Mouse (Mus musculus): ENCODE measurements around the gene Vpreb1. TPM values are rescaled to one million over a fixed set of nuclear protein-coding genes. Genes with fewer than 3 reads are reported as not detected.

Gene Vpreb1
- polyA plus RNA-seq, 2 experiments: 3.8 to 4.0 TPM

DNA sequence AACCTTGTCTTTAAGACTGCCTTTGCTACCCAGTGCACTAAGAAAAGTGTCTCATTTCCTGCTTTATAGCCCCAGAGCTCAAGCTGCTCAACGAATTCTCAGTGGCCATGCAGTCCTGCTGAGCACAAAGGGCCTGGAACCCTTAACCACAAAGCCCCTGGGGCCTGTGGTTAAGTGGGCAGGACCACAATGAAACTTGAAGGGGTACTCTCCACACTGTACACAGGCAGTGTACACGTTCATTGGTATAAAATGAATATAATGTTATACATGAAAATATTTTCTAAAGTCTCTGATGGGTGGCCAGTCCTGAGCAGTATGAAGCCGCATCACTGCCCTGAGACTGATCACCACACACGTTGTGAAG is 25.4 kb upstream of the Vpreb1 start:
- peak; percentile 45 for ATAC-seq (ENCODE audit: low FRiP score, low read depth)
- H3K27ac ChIP-seq (replicated peaks; ENCODE audit: low read depth, low read length): 0 out of 2 replicates have a peak overlapping the region, but pooled peaks have one; percentile 35
- H3K9ac ChIP-seq (ENCODE audit: low read depth, low read length, severe bottlenecking): peak overlapping the region; percentile 69; the same call in 1 of the 2 replicates
- no peaks in the 10 kb centered on the region for H3K9me3 ChIP-seq (ENCODE audit: control insufficient read depth, low read length)
- H3K36me3 ChIP-seq (ENCODE audit: control insufficient read depth, insufficient read depth, low read length): peaks cover 29% of the 10 kb centered on the region
- peaks cover 7% of the 10 kb centered on the region; the same call in 1 of the 2 replicates for H3K4me1 ChIP-seq (ENCODE audit: control insufficient read depth, insufficient read depth, low read length)
- DNase-seq (ENCODE audit: low spot score): no peak
- no peak overlapping the region; the same call in 1 of the 2 replicates for H3K4me2 ChIP-seq (replicated peaks; ENCODE audit: low read depth, low read length, severe bottlenecking)
- no peak overlapping the region for H3K4me3 ChIP-seq (replicated peaks; ENCODE audit: low read length)
- H3K27me3 ChIP-seq (ENCODE audit: control insufficient read depth, insufficient read depth, low read length): no peaks in the 10 kb centered on the region
- no peak for TF ChIP-seq POLR2A (IDR thresholded peaks at IDR 0.05; ENCODE audit: borderline replicate concordance, extremely low read depth, insufficient read depth, insufficient read length)
- 19% methylated on average over 4 of the region's 4 CpGs for WGBS

DNA sequence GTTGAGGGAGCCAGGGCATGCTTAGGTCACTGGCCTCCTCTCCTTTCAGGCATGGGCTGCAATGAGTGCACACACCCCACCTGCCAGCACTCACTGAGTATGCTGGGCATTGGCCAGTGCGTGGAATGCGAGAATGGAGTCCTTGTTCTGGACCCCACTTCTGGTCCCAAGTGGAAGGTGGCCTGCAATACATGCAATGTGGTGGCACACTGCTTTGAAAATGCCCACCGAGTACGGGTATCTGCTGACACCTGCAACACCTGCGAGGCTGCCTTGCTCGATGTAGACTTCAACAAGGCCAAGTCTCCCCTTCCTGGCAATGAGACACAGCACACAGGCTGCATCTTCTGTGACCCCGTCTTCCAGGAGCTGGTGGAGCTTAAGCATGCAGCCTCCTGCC is 21.7 kb upstream of the Vpreb1 start:
- WGBS: 93% methylated on average over 7 of the region's 7 CpGs
- ATAC-seq (ENCODE audit: low FRiP score, low read depth): no peak
- H3K4me1 ChIP-seq (ENCODE audit: control insufficient read depth, insufficient read depth, low read length): peaks cover 3% of the 10 kb centered on the region; the same call in 1 of the 2 replicates
- H3K9ac ChIP-seq (ENCODE audit: low read depth, low read length, severe bottlenecking): no peak overlapping the region
- no peak overlapping the region for H3K27ac ChIP-seq (replicated peaks; ENCODE audit: low read depth, low read length)
- H3K4me3 ChIP-seq (replicated peaks; ENCODE audit: low read length): no peak overlapping the region
- H3K36me3 ChIP-seq (ENCODE audit: control insufficient read depth, insufficient read depth, low read length): peaks cover 62% of the 10 kb centered on the region
- no peak for DNase-seq (ENCODE audit: low spot score)
- no peak for TF ChIP-seq POLR2A (IDR thresholded peaks at IDR 0.05; ENCODE audit: borderline replicate concordance, extremely low read depth, insufficient read depth, insufficient read length)
- H3K9me3 ChIP-seq (ENCODE audit: control insufficient read depth, low read length): no peaks in the 10 kb centered on the region
- no peaks in the 10 kb centered on the region for H3K27me3 ChIP-seq (ENCODE audit: control insufficient read depth, insufficient read depth, low read length)
- H3K4me2 ChIP-seq (replicated peaks; ENCODE audit: low read depth, low read length, severe bottlenecking): no peak overlapping the region

DNA sequence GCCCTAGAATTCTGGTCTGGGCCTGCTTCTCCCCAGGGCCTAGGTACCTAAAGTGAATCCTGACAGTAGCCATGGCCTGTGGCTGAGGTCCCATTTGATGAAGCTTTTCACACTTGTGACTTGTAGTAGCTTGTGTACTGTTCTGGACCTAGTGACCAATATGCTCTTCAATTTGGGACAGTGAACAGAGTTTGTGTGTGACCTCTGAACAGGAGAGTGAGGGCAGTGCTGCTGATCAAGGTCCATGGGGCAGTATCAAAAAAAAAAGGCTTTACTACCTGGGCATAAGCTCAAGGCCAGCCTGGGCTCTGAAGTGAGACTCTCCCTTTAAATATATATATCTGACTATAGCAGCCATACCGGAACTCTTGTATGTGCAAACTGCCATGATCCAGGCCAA is 17.7 kb upstream of the Vpreb1 start:
- no peaks in the 10 kb centered on the region for H3K4me1 ChIP-seq (ENCODE audit: control insufficient read depth, insufficient read depth, low read length)
- DNase-seq (ENCODE audit: low spot score) (no peak), ATAC-seq (ENCODE audit: low FRiP score, low read depth) (no peak)
- peaks cover 99% of the 10 kb centered on the region for H3K36me3 ChIP-seq (ENCODE audit: control insufficient read depth, insufficient read depth, low read length)
- no peaks in the 10 kb centered on the region for H3K27me3 ChIP-seq (ENCODE audit: control insufficient read depth, insufficient read depth, low read length)
- no peak overlapping the region for H3K4me2 ChIP-seq (replicated peaks; ENCODE audit: low read depth, low read length, severe bottlenecking)
- no peak overlapping the region for H3K27ac ChIP-seq (replicated peaks; ENCODE audit: low read depth, low read length)
- H3K9ac ChIP-seq (ENCODE audit: low read depth, low read length, severe bottlenecking): no peak overlapping the region
- H3K9me3 ChIP-seq (ENCODE audit: control insufficient read depth, low read length): no peaks in the 10 kb centered on the region
- no peak for TF ChIP-seq POLR2A (IDR thresholded peaks at IDR 0.05; ENCODE audit: borderline replicate concordance, extremely low read depth, insufficient read depth, insufficient read length)
- H3K4me3 ChIP-seq (replicated peaks; ENCODE audit: low read length): no peak overlapping the region
- 93% methylated on average over 1 of the region's 1 CpGs for WGBS

DNA sequence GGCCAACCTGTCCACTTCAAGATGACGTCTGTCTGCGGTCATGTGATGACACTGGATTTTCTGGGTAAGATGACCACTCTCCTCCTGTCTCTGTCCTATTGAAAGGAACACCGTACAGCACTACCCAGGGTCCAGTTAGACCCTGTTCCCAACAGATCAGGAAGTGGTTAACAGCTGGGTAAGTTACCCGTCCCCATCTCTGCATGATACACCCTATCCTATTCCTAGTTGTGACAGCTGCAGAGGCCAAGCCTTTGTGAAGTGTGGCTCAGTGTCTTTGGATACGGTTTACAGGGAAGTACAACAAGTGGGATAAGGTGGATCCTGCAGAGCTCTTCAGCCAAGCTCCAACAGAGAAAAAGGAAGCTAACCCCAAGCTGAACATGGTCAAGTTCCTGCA is 8.4 kb upstream of the Vpreb1 start:
- no peak for DNase-seq (ENCODE audit: low spot score)
- no peak overlapping the region for H3K4me2 ChIP-seq (replicated peaks; ENCODE audit: low read depth, low read length, severe bottlenecking)
- no peaks in the 10 kb centered on the region for H3K4me1 ChIP-seq (ENCODE audit: control insufficient read depth, insufficient read depth, low read length)
- H3K4me3 ChIP-seq (replicated peaks; ENCODE audit: low read length): no peak overlapping the region
- no peak overlapping the region for H3K9ac ChIP-seq (ENCODE audit: low read depth, low read length, severe bottlenecking)
- peaks cover 90% of the 10 kb centered on the region for H3K36me3 ChIP-seq (ENCODE audit: control insufficient read depth, insufficient read depth, low read length)
- no peaks in the 10 kb centered on the region for H3K27me3 ChIP-seq (ENCODE audit: control insufficient read depth, insufficient read depth, low read length)
- H3K9me3 ChIP-seq (ENCODE audit: control insufficient read depth, low read length): peaks cover 4% of the 10 kb centered on the region; the same call in 1 of the 2 replicates
- TF ChIP-seq POLR2A (IDR thresholded peaks at IDR 0.05; ENCODE audit: borderline replicate concordance, extremely low read depth, insufficient read depth, insufficient read length): no peak
- WGBS: 86% methylated on average over 5 of the region's 5 CpGs
- peak; percentile 45; the same call in 1 of the 2 replicates for ATAC-seq (ENCODE audit: low FRiP score, low read depth)
- H3K27ac ChIP-seq (replicated peaks; ENCODE audit: low read depth, low read length): no peak overlapping the region

DNA sequence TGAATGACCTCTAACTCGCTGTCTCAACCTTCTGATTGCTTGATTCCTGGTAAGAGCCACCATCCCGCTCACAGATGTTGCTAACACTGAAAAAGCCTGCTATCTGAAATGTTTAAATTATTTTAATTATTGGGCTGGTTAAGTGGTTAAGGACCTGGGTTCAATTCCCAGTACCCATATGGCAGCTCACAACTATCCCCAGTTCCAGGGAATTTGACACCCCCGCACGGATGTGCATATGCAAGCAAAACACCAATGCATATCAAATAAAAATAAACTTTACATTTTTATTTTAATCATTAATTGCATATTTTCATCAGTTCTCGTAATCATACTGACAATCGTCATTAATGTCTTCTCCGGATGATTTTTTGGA is 414 bp downstream of the Vpreb1 start:
- ATAC-seq (ENCODE audit: low FRiP score, low read depth): peak; percentile 55
- Histone ChIP-seq H3K9ac (ENCODE audit: low read depth, low read length, severe bottlenecking) (peak overlapping the region; percentile 89), H3K27me3 (ENCODE audit: control insufficient read depth, insufficient read depth, low read length) (no peaks in the 10 kb centered on the region), H3K36me3 (ENCODE audit: control insufficient read depth, insufficient read depth, low read length) (peaks cover 7% of the 10 kb centered on the region; the same call in 1 of the 2 replicates), H3K4me3 (replicated peaks; ENCODE audit: low read length) (peak overlapping the region; percentile 72), H3K9me3 (ENCODE audit: control insufficient read depth, low read length) (no peaks in the 10 kb centered on the region), H3K4me1 (ENCODE audit: control insufficient read depth, insufficient read depth, low read length) (peaks cover 5% of the 10 kb centered on the region; the same call in 1 of the 2 replicates), H3K27ac (replicated peaks; ENCODE audit: low read depth, low read length) (peak overlapping the region; percentile 95), H3K4me2 (replicated peaks; ENCODE audit: low read depth, low read length, severe bottlenecking) (peak overlapping the region; percentile 55)
- no peak for TF ChIP-seq POLR2A (IDR thresholded peaks at IDR 0.05; ENCODE audit: borderline replicate concordance, extremely low read depth, insufficient read depth, insufficient read length)
- 35% methylated on average over 7 of the region's 7 CpGs for WGBS
- DNase-seq (ENCODE audit: low spot score): no peak
